Mouse (Mus musculus): ENCODE results near the gene Zbtb37. TPM values are rescaled to one million over a fixed set of nuclear protein-coding genes. Genes with fewer than 3 reads are reported as not detected.

The Zbtb37 gene
- total RNA-seq, 2 experiments from 2014 or later = 11.3 to 21.9 TPM

GRCm38 (mm10) chr1:160978071-160978735 lies 56.4 kb downstream of the Zbtb37 start, which contains the start of gene Serpinc1:
Serpinc1 (plus strand) TSS chr1:160978585.
- no peak for DNase-seq

GRCm38 (mm10) chr1:160968643-160969042 lies 66.0 kb downstream of the Zbtb37 start:
- DNase-seq = no peak

GRCm38 (mm10) chr1:160967268-160967667 lies 67.4 kb downstream of the Zbtb37 start:
- no peak for DNase-seq

GRCm38 (mm10) chr1:160963199-160963598 lies 71.5 kb downstream of the Zbtb37 start:
- DNase-seq = no peak

Other genes with a start within 250 kb of the Zbtb37 start
- gene Rabgap1l, start 241.6 kb downstream of the Zbtb37 start, total RNA-seq (2021) = 10 to 100 TPM; 31.3 to 34.1 TPM
- gene Rc3h1, start 128.4 kb downstream of the Zbtb37 start, total RNA-seq (2021) = 10 to 100 TPM; 38.5 to 45.3 TPM
- gene Serpinc1, start 56.3 kb downstream of the Zbtb37 start, total RNA-seq (2021) = 100 to 1,000 TPM; 292 to 761 TPM
- 10 to 100 TPM; 26.3 to 30.1 TPM for gene Dars2, start 35.8 kb upstream of the Zbtb37 start, total RNA-seq (2021)
- gene Cenpl, start 35.9 kb upstream of the Zbtb37 start, total RNA-seq (2021) = 1 to 10 TPM; 5.7 to 6.2 TPM
- 10 to 100 TPM; 13.7 to 17.8 TPM for gene Klhl20, start 96.7 kb upstream of the Zbtb37 start, total RNA-seq (2021)
- gene Ankrd45, start 107.8 kb upstream of the Zbtb37 start, total RNA-seq (2021) = 1 to 10 TPM; 1.7 to 3.0 TPM
- gene Tex50, start 124.5 kb upstream of the Zbtb37 start, total RNA-seq (2021) = not detected
- gene Prdx6, start 216.4 kb upstream of the Zbtb37 start, total RNA-seq (2021) = 100 to 1,000 TPM; 360 to 367 TPM

Measured in adrenal gland, postnatal 10 days (tissue).